Mouse (Mus musculus): ENCODE measurements around the gene Cry2.

DNA sequence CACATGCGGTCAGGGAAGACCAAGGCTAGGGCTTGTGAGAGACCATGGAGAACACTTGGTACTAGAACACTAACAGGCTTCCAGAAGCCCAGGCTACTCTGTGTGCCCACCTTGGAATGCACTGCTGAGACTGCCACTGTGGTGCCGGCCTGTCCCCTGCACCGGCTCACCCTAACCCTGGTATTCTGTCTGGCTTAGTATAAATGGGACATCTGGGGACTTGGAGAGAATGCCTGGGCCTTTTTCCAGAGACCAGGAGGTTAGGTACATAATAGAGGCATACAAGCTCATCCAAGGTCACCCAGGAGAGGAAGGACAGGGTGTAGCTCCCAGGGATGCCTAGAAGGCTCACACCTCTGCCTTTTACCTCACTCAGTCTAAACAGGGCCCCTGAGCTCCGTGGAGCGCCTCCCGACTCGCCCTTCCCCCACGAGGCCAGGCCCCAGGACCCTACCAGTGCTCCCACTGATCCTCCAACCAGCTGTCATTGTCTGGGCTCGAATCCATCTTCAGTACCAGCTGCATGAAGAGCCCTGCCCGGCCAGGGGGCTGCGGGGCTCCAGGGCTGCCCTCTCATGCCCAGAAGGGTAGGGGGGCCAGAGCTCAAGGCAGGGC is 42.0 kb downstream of the Cry2 start:
- TF ChIP-seq CTCF (IDR thresholded peaks at IDR 0.05; ENCODE audit: extremely low read depth, insufficient read depth, insufficient read length, insufficient replicate concordance) = no peak
- TF ChIP-seq POLR2A (IDR thresholded peaks at IDR 0.05; ENCODE audit: low read depth, low read length) = no peak

Data from spleen, adult 2 months (tissue).